Mouse (Mus musculus): ENCODE measurements at regions not wholly inside any gene's neighbourhood (a gene's known extent, or its start where the extent isn't known, plus 50 kb on each side); places are given as distances from the start of the nearest gene placed in this dataset.
"Not testable (repeated sequence)": the region's sequence is repeated elsewhere in the genome, so short reads cannot be mapped to it uniquely, and the experiment has no call there.

- not testable (repeated sequence) for H3K27ac ChIP-seq; H3K4me1 ChIP-seq; H3K4me3 ChIP-seq; H3K27me3 ChIP-seq (ENCODE audit: poor library complexity, severe bottlenecking); H3K9me3 ChIP-seq; DNase-seq (ENCODE audit: extremely low spot score, low spot score); H3K36me3 ChIP-seq (replicated peaks)
Observed at GRCm38 (mm10) chr6:84273907-84274306, 265.5 kb downstream of the Dysf start.

GRCm38 (mm10) chr6:84272520-84273311 lies 264.3 kb downstream of the Dysf start:
- no peak for DNase-seq (ENCODE audit: extremely low spot score, low spot score)
- H3K9me3 ChIP-seq = no peaks in the 10 kb centered on the region
- no peak overlapping the region for H3K27ac ChIP-seq
- H3K36me3 ChIP-seq (replicated peaks) = no peaks in the 10 kb centered on the region
- no peaks in the 10 kb centered on the region; the same call in 1 of the 2 replicates for H3K27me3 ChIP-seq (ENCODE audit: poor library complexity, severe bottlenecking)
- whole genome bisulfite sequencing = 81% methylated on average over 6 of the region's 6 CpGs
- no peak overlapping the region for H3K4me3 ChIP-seq
- peaks cover 7% of the 10 kb centered on the region for H3K4me1 ChIP-seq

- H3K9me3 ChIP-seq = no peaks in the 10 kb centered on the region
- no peak for DNase-seq (ENCODE audit: extremely low spot score, low spot score)
- no peak overlapping the region for H3K27ac ChIP-seq
- WGBS = 86% methylated on average over 6 of the region's 6 CpGs
- no peak overlapping the region for H3K4me3 ChIP-seq
- H3K4me1 ChIP-seq = peaks cover 7% of the 10 kb centered on the region
- no peaks in the 10 kb centered on the region; the same call in 1 of the 2 replicates for H3K27me3 ChIP-seq (ENCODE audit: poor library complexity, severe bottlenecking)
- H3K36me3 ChIP-seq (replicated peaks) = no peaks in the 10 kb centered on the region
Observed at GRCm38 (mm10) chr6:84271966-84272365, 263.6 kb downstream of the Dysf start.

- no peaks in the 10 kb centered on the region; the same call in 1 of the 2 replicates for H3K27me3 ChIP-seq (ENCODE audit: poor library complexity, severe bottlenecking)
- 93% methylated on average over 3 of the region's 3 CpGs for WGBS
- H3K27ac ChIP-seq = no peak overlapping the region
- H3K9me3 ChIP-seq = no peaks in the 10 kb centered on the region
- H3K36me3 ChIP-seq (replicated peaks) = no peaks in the 10 kb centered on the region
- DNase-seq (ENCODE audit: extremely low spot score, low spot score) = no peak
- no peak overlapping the region for H3K4me3 ChIP-seq
- peaks cover 7% of the 10 kb centered on the region for H3K4me1 ChIP-seq
Observed at GRCm38 (mm10) chr6:84271441-84271840, 263.1 kb downstream of the Dysf start.

GRCm38 (mm10) chr6:84270518-84271165 lies 262.3 kb downstream of the Dysf start:
- Histone ChIP-seq H3K4me1 (peaks cover 7% of the 10 kb centered on the region), H3K36me3 (replicated peaks) (no peaks in the 10 kb centered on the region), H3K9me3 (no peaks in the 10 kb centered on the region), H3K27ac (no peak overlapping the region), H3K27me3 (ENCODE audit: poor library complexity, severe bottlenecking) (no peaks in the 10 kb centered on the region; the same call in 1 of the 2 replicates), H3K4me3 (no peak overlapping the region)
- DNase-seq (ENCODE audit: extremely low spot score, low spot score) = no peak
- WGBS = 79% methylated on average over 12 of the region's 12 CpGs

GRCm38 (mm10) chr6:84269478-84269877 lies 261.1 kb downstream of the Dysf start:
- Histone ChIP-seq H3K9me3 (no peaks in the 10 kb centered on the region), H3K27ac (no peak overlapping the region), H3K4me3 (no peak overlapping the region), H3K4me1 (peaks cover 7% of the 10 kb centered on the region), H3K36me3 (replicated peaks) (no peaks in the 10 kb centered on the region), H3K27me3 (ENCODE audit: poor library complexity, severe bottlenecking) (no peaks in the 10 kb centered on the region; the same call in 1 of the 2 replicates)
- DNase-seq (ENCODE audit: extremely low spot score, low spot score) = no peak
- WGBS = 88% methylated on average over 4 of the region's 4 CpGs

- H3K36me3 ChIP-seq (replicated peaks) = no peaks in the 10 kb centered on the region
- H3K27me3 ChIP-seq (ENCODE audit: poor library complexity, severe bottlenecking) = no peaks in the 10 kb centered on the region; the same call in 1 of the 2 replicates
- no peak for DNase-seq (ENCODE audit: extremely low spot score, low spot score)
- WGBS = 65% methylated on average over 3 of the region's 3 CpGs
- H3K4me3 ChIP-seq = no peak overlapping the region
- no peaks in the 10 kb centered on the region for H3K9me3 ChIP-seq
- no peak overlapping the region for H3K27ac ChIP-seq
- H3K4me1 ChIP-seq = peaks cover 7% of the 10 kb centered on the region
Observed at GRCm38 (mm10) chr6:84269023-84269422, 260.6 kb downstream of the Dysf start.

- Histone ChIP-seq H3K4me1 (peaks cover 7% of the 10 kb centered on the region), H3K9me3 (no peaks in the 10 kb centered on the region), H3K4me3 (no peak overlapping the region), H3K36me3 (replicated peaks) (no peaks in the 10 kb centered on the region), H3K27ac (no peak overlapping the region), H3K27me3 (ENCODE audit: poor library complexity, severe bottlenecking) (no peaks in the 10 kb centered on the region; the same call in 1 of the 2 replicates)
- no peak for DNase-seq (ENCODE audit: extremely low spot score, low spot score)
- WGBS = 88% methylated on average over 4 of the region's 4 CpGs
Observed at GRCm38 (mm10) chr6:84268111-84268510, 259.7 kb downstream of the Dysf start.

GRCm38 (mm10) chr6:84267526-84267925 lies 259.1 kb downstream of the Dysf start:
- Histone ChIP-seq H3K4me1 (peaks cover 7% of the 10 kb centered on the region), H3K9me3 (no peaks in the 10 kb centered on the region), H3K27me3 (ENCODE audit: poor library complexity, severe bottlenecking) (no peaks in the 10 kb centered on the region; the same call in 1 of the 2 replicates), H3K36me3 (replicated peaks) (no peaks in the 10 kb centered on the region), H3K4me3 (no peak overlapping the region), H3K27ac (no peak overlapping the region)
- 80% methylated on average over 6 of the region's 6 CpGs for WGBS
- DNase-seq (ENCODE audit: extremely low spot score, low spot score) = no peak

- DNase-seq (ENCODE audit: extremely low spot score, low spot score) = no peak
- Histone ChIP-seq H3K9me3 (no peaks in the 10 kb centered on the region), H3K27ac (no peak overlapping the region), H3K4me3 (no peak overlapping the region), H3K27me3 (ENCODE audit: poor library complexity, severe bottlenecking) (no peaks in the 10 kb centered on the region; the same call in 1 of the 2 replicates), H3K4me1 (peaks cover 7% of the 10 kb centered on the region), H3K36me3 (replicated peaks) (no peaks in the 10 kb centered on the region)
- WGBS = 90% methylated on average over 13 of the region's 13 CpGs
Observed at GRCm38 (mm10) chr6:84266736-84267135, 258.3 kb downstream of the Dysf start.

GRCm38 (mm10) chr6:84264681-84265080 lies 256.3 kb downstream of the Dysf start:
- no peak overlapping the region for H3K27ac ChIP-seq
- no peaks in the 10 kb centered on the region for H3K9me3 ChIP-seq
- no peaks in the 10 kb centered on the region for H3K36me3 ChIP-seq (replicated peaks)
- no peaks in the 10 kb centered on the region for H3K4me1 ChIP-seq
- DNase-seq (ENCODE audit: extremely low spot score, low spot score) = no peak
- 92% methylated on average over 4 of the region's 4 CpGs for WGBS
- H3K27me3 ChIP-seq (ENCODE audit: poor library complexity, severe bottlenecking) = no peaks in the 10 kb centered on the region; the same call in 1 of the 2 replicates
- no peak overlapping the region for H3K4me3 ChIP-seq

GRCm38 (mm10) chr6:84263686-84264085 lies 255.3 kb downstream of the Dysf start:
- WGBS = 66% methylated on average over 2 of the region's 2 CpGs
- Histone ChIP-seq H3K4me3 (no peak overlapping the region), H3K27ac (no peak overlapping the region), H3K4me1 (no peaks in the 10 kb centered on the region), H3K9me3 (no peaks in the 10 kb centered on the region), H3K27me3 (ENCODE audit: poor library complexity, severe bottlenecking) (no peaks in the 10 kb centered on the region; the same call in 1 of the 2 replicates), H3K36me3 (replicated peaks) (no peaks in the 10 kb centered on the region)
- DNase-seq (ENCODE audit: extremely low spot score, low spot score) = no peak

- Histone ChIP-seq H3K9me3 (no peaks in the 10 kb centered on the region), H3K36me3 (replicated peaks) (no peaks in the 10 kb centered on the region), H3K4me3 (no peak overlapping the region), H3K27ac (no peak overlapping the region), H3K4me1 (no peaks in the 10 kb centered on the region), H3K27me3 (ENCODE audit: poor library complexity, severe bottlenecking) (no peaks in the 10 kb centered on the region; the same call in 1 of the 2 replicates)
- DNase-seq (ENCODE audit: extremely low spot score, low spot score) = no peak
- 70% methylated on average over 6 of the region's 6 CpGs for WGBS
Observed at GRCm38 (mm10) chr6:84262766-84263165, 254.4 kb downstream of the Dysf start.

All from forebrain, embryonic 10.5 days (tissue).